Mouse (Mus musculus): ENCODE data around the gene 4930453N24Rik.

GRCm38 (mm10) chr16:64711816-64712215 is 59.1 kb downstream of the 4930453N24Rik start:
- TF ChIP-seq CTCF (IDR thresholded peaks at IDR 0.05; ENCODE audit: extremely low read depth, insufficient read depth, low read length) (no peak), POLR2A (IDR thresholded peaks at IDR 0.05; ENCODE audit: extremely low read depth, insufficient read depth, low read length) (no peak)
